Mouse (Mus musculus) neural tube, embryonic 10.5 days (tissue): ENCODE results near the gene Cd68.
"Not testable (repeated sequence)": the region's sequence is repeated elsewhere in the genome, so short reads cannot be mapped to it uniquely, and the experiment has no call there.

Source experiments
- DNase-seq: peaks from one replicate; pipeline ENCODE4 v3.0.0-alpha.2; 2017; ENCODE audit warnings: low spot score; ENCODE audit errors: extremely low spot score

Gene Cd68

GRCm38 (mm10) chr11:69632284-69633089, 33.5 kb downstream of the Cd68 start, which contains the start of gene Fxr2:
TSS of gene Fxr2 (plus strand) at chr11:69632990.
- DNase-seq, result peak; percentile 100

DNA sequence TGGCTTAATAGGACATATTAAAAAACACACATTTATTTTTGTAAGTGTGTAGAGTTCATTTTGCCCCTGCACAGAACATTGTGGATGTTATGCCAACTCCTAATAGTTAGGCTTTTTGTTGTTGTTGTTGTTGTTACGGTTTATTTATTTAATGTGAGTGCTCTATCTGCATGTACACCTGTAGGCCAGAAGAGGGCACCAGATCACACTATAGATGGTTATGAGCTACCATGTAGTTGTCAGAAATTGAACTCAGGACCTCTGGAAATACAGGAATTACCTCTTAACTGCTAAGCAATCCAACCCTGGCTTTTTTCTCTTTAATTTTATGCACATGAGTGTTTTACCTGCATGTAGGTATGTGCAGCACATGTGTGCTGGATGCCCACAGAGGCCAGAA, 36.2 kb downstream of the Cd68 start:
- no peak for DNase-seq

DNA sequence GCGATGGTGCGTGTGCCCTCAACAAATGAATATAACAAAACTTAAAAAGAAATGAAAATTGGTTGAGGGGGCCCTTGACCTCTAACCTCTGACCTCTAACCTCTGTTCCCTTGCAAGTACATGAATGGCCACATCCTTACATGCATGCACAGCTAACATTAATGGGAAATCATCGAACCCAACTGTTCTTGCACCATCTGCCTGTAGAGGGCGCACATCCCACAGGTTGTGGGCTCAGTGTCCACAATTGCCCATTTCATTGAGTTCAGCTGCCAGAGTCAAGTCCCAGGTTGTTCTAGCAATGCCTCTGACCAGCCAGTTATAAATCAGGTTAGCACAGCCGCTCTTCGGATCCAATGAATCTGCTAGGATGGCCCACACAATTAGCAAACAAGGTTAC, 37.7 kb downstream of the Cd68 start:
- DNase-seq, result peak; percentile 88

DNA sequence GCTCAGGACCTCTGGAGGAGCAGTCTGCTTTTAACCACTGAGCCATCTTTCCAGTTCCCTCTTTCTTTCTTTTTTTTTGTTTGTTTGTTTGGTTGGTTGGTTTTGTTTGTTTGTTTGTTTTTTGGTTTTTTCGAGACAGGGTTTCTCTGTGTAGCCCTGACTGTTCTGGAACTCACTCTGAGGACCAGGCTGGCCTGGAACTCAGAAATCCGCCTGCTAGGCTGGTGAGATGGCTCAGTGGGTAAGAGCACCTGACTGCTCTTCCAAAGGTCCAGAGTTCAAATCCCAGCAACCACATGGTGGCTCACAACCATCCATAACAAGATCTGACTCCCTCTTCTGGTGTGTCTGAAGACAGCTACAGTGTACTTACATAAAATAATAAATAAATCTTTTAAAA, 41.6 kb downstream of the Cd68 start:
- not testable (repeated sequence) for DNase-seq

GRCm38 (mm10) chr11:69623006-69623405, 42.9 kb downstream of the Cd68 start:
- DNase-seq, result no peak

DNA sequence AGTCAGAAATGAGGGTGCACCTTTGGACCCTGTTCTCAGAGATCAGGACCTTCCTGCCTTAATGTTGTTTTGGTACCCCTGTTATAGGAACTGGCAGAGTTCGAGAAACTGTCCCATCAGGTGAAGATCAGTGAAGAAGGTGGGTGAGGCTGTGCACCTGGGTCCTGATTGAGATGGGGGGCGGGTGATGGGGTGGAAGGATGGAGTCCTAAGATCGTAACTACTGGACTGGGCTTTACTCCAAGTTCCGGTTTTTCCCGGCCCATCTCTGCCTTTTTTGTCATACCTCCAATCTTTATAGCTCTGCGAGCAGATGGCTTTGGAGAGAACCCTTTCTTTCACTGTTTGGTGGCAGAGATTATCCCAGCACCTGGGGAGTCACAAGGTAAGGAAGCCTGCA, 43.5 kb downstream of the Cd68 start:
- DNase-seq, result no peak

DNA sequence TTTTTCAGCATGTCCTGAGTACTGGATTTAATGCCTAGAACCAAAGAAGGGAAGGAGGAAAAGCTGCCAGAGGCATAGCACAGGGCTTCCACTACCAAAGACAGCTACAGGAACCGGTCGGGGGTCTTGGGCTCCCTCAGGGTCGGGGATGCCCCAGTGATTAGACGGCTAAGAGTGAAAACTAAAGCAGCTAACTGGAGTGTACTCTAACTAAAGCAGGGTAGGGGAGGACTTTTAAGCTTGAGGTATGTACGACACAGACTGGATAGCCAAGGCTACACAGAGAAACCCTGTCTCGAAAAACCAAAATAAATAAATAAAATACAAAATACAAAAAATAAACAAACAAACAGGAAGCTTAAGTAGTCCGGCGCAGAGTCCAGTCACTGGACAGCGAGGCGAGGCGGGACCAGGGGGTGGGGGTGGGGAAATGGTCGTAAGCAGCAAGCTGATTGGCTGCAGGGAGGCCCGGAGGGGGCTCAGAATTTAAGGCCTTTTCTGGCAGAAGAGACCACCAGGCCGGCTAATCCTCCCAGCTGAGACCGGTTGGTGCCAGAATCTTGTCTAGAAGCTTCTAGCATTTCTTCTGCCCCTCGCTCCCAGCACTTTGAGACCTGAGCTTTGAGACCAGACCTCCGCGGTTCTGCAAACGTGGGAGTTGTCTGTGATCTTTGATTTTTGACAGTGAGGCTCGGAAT, 44.2 kb downstream of the Cd68 start, which contains the start of gene Sat2:
TSS of gene Sat2 (plus strand) at position 454 of the 698 bp plus-strand sequence.
- DNase-seq, result peak; percentile 79

DNA sequence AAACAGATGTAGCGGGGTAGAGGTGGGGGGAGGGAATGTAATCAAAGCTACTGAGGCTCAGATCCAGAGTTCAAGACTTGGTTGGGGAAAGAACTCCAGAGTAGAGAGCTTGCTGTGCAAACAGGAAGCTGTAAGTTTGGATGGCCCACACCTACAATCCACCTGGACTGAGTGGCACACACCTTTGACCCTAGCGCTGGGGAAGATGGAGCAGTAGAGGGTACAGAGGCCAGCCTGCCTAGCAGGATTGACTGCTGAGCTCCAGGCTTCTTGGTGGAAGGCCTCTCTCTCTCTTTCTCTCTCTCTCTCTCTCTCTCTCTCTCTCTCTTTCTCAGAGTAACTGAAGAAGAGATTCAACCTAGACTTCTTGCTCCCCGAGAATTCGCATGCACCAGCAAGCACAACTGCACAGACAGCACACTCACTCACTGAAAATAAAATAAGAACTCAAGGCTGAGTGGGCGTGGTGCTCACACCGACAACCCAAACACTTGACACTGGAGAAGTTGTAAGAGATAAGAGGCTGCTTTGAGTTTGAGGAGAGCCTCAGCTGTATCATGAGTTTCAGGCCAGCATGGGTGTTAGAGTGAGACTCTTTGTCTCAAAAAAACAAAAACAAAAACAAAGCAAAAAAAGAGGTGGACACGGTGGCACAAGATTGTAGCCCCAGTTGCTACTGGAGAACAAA, 45.4 kb downstream of the Cd68 start:
- no peak for DNase-seq

- no peak for DNase-seq
These were observed 48.1 kb downstream of the Cd68 start, which contains the start of gene Shbg for GRCm38 (mm10) chr11:69617805-69618204. TSS of gene Shbg (minus strand) at chr11:69617905.

DNA sequence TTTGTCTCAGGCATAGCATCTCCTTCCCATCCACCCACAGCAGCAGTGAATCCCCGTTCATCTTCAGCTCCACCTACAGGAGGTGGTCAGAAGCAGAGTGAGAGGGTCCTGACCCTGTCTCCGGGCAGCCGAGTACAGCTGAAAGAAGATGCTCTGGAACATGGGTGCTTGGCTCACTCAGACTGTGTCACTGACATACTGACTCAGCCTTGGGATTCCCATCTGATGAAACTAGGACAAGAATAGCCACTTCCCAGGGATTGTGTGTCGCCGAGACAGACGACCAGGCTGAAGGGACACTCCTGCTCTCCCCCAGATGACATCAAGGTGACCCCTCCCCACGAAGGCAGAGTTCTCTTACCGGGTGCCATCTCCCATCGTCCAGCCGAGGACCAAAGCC, 49.2 kb downstream of the Cd68 start:
- no peak for DNase-seq

DNA sequence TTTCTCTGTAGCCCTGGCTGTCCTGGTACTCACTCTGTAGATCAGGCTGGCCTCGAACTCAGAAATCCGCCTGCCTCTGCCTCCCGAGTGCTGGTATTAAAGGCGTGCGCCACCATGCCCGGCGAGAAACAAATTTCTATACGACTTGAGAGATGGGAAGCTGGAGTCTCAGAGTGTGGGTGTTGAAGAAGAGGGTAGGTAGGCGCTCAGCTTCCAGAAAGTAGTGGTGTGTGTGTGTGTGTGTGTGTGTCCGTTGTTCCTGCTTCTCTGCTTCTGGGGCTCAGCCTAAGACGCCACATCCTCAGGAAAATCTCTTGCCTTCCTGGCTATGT, 51.7 kb downstream of the Cd68 start:
- DNase-seq, result not testable (repeated sequence)
